Mouse (Mus musculus) heart, adult 2 months (tissue): ENCODE results near the gene Myf5. TPM values are rescaled to one million over a fixed set of nuclear protein-coding genes. Genes with fewer than 3 reads are reported as not detected.

ENCODE experiments used
- DNase-seq, 2 experiments: peaks; one replicate each; pipeline ENCODE4 v3.0.0; 2021
- H3K27ac ChIP-seq: fragments of 200-600 bp; 2 replicates; pipeline ENCODE4 v1.8.1; 2022
- H3K27me3 ChIP-seq: fragments of 200-500 bp; 2 replicates; pipeline ENCODE4 v1.6.1; 2012; ENCODE audit warnings: mild to moderate bottlenecking, low read length, inconsistent platforms, mixed read lengths; ENCODE audit not compliant: control insufficient read depth, insufficient read depth
- H3K36me3 ChIP-seq: fragments of 200-500 bp; 2 replicates; pipeline ENCODE4 v1.6.1; 2012; ENCODE audit warnings: low read length, inconsistent platforms; ENCODE audit not compliant: control insufficient read depth, insufficient read depth
- H3K4me1 ChIP-seq: fragments of 200-500 bp; 2 replicates; pipeline ENCODE4 v1.6.1; 2011; ENCODE audit warnings: low read length; ENCODE audit not compliant: control insufficient read depth, insufficient read depth
- H3K4me3 ChIP-seq: fragments of 200-600 bp; 2 replicates; pipeline ENCODE4 v1.8.1; 2022
- H3K79me2 ChIP-seq: fragments of 200-500 bp; replicated peaks from 2 replicates; pipeline ENCODE4 v1.6.1; 2012; ENCODE audit warnings: mild to moderate bottlenecking, inconsistent platforms, low read length, moderate library complexity, mixed read lengths; ENCODE audit not compliant: control insufficient read depth, insufficient read depth
- H3K9ac ChIP-seq: fragments of 200-500 bp; 2 replicates; pipeline ENCODE4 v1.6.1; 2012; ENCODE audit warnings: low read depth, mild to moderate bottlenecking, control low read depth, inconsistent platforms, low read length, mixed read lengths
- CTCF ChIP-seq: fragments of 200-600 bp; IDR thresholded peaks from 2 replicates; pipeline ENCODE4 v1.8.1; 2022; ENCODE audit warnings: antibody characterized with exemption, mild to moderate bottlenecking, moderate library complexity
- EP300 ChIP-seq: fragments of 200-500 bp; IDR thresholded peaks from 2 replicates; pipeline ENCODE4 v1.6.1; 2011; ENCODE audit warnings: low read depth, low read length, control low read depth; ENCODE audit not compliant: insufficient read depth
- POLR2A ChIP-seq: fragments of 200-500 bp; IDR thresholded peaks from 2 replicates; pipeline ENCODE4 v1.6.1; 2011; ENCODE audit warnings: mild to moderate bottlenecking, low read depth, low read length, control low read depth; ENCODE audit not compliant: insufficient read depth
- WGBS: fragments of 180-500 bp; shearing (Covaris S2); methylation state at CpG from one replicate; pipeline ENCODE4 v1.1.7; 2018; 5-methylcytosine and 5-hydroxymethylcytosine counted together
- intact Hi-C: fragments of 180-260 bp; cut with DNase I; formaldehyde crosslinking; loops from one replicate; pipeline ENCODE4 v1.15.1; 2025
- long read RNA-seq: library from polyadenylated mRNA; stranded (forward); transcript quantifications from one replicate; pipeline ENCODE4 v2.0.0, GENCODE M21; 2021
- polyA plus RNA-seq: library from polyadenylated mRNA; depleted of rRNA; stranded (reverse); fragments of >200 nt; gene quantifications from 2 replicates; pipeline ENCODE4 v1.2.3, GENCODE M21; 2012; rRNA removed
- total RNA-seq, 2 experiments: library from RNA; stranded (reverse); gene quantifications; 2 replicates each; pipeline ENCODE4 v1.2.3; 2021

Myf5 gene
- not detected for total RNA-seq
- polyA plus RNA-seq: not detected in 2 replicates
- long read RNA-seq: 0 reads

GRCm38 (mm10) chr10:107485870-107486269 is at the start of gene Myf5:
Gene Myf5 (minus strand): TSS chr10:107486134.
- Histone ChIP-seq H3K27me3 (no peaks in the 10 kb centered on the region), H3K4me1 (no peaks in the 10 kb centered on the region), H3K36me3 (no peaks in the 10 kb centered on the region), H3K27ac (no peak within 1 kb of the TSS), H3K4me3 (no peak within 1 kb of the TSS), H3K9ac (no peak within 1 kb of the TSS), H3K79me2 (no peaks in the 10 kb centered on the region)
- no peak for DNase-seq
- no peak for TF ChIP-seq POLR2A
- TF ChIP-seq EP300: no peak
- no peak for TF ChIP-seq CTCF
- WGBS: 82% methylated on average over 8 of the region's 8 CpGs
- intact Hi-C loops: no loop called here

GRCm38 (mm10) chr10:107528758-107529157 is 42.8 kb upstream of the Myf5 start:
- Histone ChIP-seq H3K79me2 (no peaks in the 10 kb centered on the region), H3K27ac (no peak overlapping the region), H3K4me3 (no peak overlapping the region), H3K4me1 (no peaks in the 10 kb centered on the region), H3K27me3 (no peaks in the 10 kb centered on the region), H3K9ac (no peak overlapping the region), H3K36me3 (no peaks in the 10 kb centered on the region)
- WGBS: 67% methylated on average over 1 of the region's 1 CpGs
- no peak for DNase-seq
- intact Hi-C loops: no loop called here
- TF ChIP-seq CTCF (no peak), POLR2A (no peak), EP300 (no peak)

GRCm38 (mm10) chr10:107519216-107519615 is 33.3 kb upstream of the Myf5 start:
- intact Hi-C loops: no loop called here
- Histone ChIP-seq H3K27ac (no peak overlapping the region), H3K9ac (no peak overlapping the region), H3K4me3 (no peak overlapping the region), H3K4me1 (no peaks in the 10 kb centered on the region), H3K27me3 (no peaks in the 10 kb centered on the region), H3K36me3 (no peaks in the 10 kb centered on the region), H3K79me2 (no peaks in the 10 kb centered on the region)
- no peak for DNase-seq
- no peak for TF ChIP-seq CTCF
- TF ChIP-seq POLR2A: no peak
- TF ChIP-seq EP300: no peak
- 60% methylated on average over 5 of the region's 5 CpGs for WGBS

- Histone ChIP-seq H3K4me1 (no peaks in the 10 kb centered on the region), H3K27ac (no peak overlapping the region), H3K79me2 (no peaks in the 10 kb centered on the region), H3K9ac (no peak overlapping the region), H3K4me3 (no peak overlapping the region), H3K36me3 (no peaks in the 10 kb centered on the region), H3K27me3 (no peaks in the 10 kb centered on the region)
- WGBS: 49% methylated on average over 7 of the region's 7 CpGs
- no peak for DNase-seq
- TF ChIP-seq POLR2A: no peak
- TF ChIP-seq EP300: no peak
- TF ChIP-seq CTCF: no peak
- intact Hi-C loops: no loop called here
Observed at GRCm38 (mm10) chr10:107516641-107517040, 30.7 kb upstream of the Myf5 start.

- Histone ChIP-seq H3K4me1 (no peaks in the 10 kb centered on the region), H3K4me3 (no peak overlapping the region), H3K9ac (no peak overlapping the region), H3K27me3 (no peaks in the 10 kb centered on the region), H3K27ac (no peak overlapping the region), H3K79me2 (no peaks in the 10 kb centered on the region), H3K36me3 (no peaks in the 10 kb centered on the region)
- WGBS: 85% methylated on average over 7 of the region's 7 CpGs
- TF ChIP-seq CTCF (no peak), POLR2A (no peak), EP300 (no peak)
- DNase-seq: no peak
- intact Hi-C loops: no loop called here
Observed at GRCm38 (mm10) chr10:107514735-107515134, 28.8 kb upstream of the Myf5 start.

- H3K4me1 ChIP-seq: no peaks in the 10 kb centered on the region; the same call in 1 of the 2 replicates
- no peaks in the 10 kb centered on the region for H3K36me3 ChIP-seq
- no peak overlapping the region for H3K27ac ChIP-seq
- DNase-seq: no peak
- TF ChIP-seq EP300 (no peak), POLR2A (no peak), CTCF (no peak)
- H3K9ac ChIP-seq: no peak overlapping the region
- no peak overlapping the region for H3K4me3 ChIP-seq
- intact Hi-C loops: no loop called here
- 78% methylated on average over 2 of the region's 2 CpGs for WGBS
- no peaks in the 10 kb centered on the region for H3K79me2 ChIP-seq
- no peaks in the 10 kb centered on the region for H3K27me3 ChIP-seq
Observed at GRCm38 (mm10) chr10:107506397-107506796, 20.5 kb upstream of the Myf5 start.

GRCm38 (mm10) chr10:107503430-107503829 is 17.5 kb upstream of the Myf5 start:
- Histone ChIP-seq H3K9ac (no peak overlapping the region), H3K4me3 (no peak overlapping the region), H3K4me1 (no peaks in the 10 kb centered on the region; the same call in 1 of the 2 replicates), H3K27me3 (no peaks in the 10 kb centered on the region), H3K36me3 (peaks cover 2% of the 10 kb centered on the region; the same call in 1 of the 2 replicates), H3K27ac (no peak overlapping the region; the same call in 1 of the 2 replicates), H3K79me2 (no peaks in the 10 kb centered on the region)
- intact Hi-C loops: no loop called here
- 56% methylated on average over 4 of the region's 4 CpGs for WGBS
- TF ChIP-seq POLR2A (no peak), EP300 (no peak), CTCF (no peak)
- no peak for DNase-seq
